Mouse (Mus musculus) ovary, postnatal 14 days (tissue): Measurements from ENCODE around the gene 2900011O08Rik.

Experiments
- DNase-seq: peaks from one replicate; pipeline ENCODE4 v3.0.0; 2022; ENCODE audit warnings: low spot score

The 2900011O08Rik gene

DNA sequence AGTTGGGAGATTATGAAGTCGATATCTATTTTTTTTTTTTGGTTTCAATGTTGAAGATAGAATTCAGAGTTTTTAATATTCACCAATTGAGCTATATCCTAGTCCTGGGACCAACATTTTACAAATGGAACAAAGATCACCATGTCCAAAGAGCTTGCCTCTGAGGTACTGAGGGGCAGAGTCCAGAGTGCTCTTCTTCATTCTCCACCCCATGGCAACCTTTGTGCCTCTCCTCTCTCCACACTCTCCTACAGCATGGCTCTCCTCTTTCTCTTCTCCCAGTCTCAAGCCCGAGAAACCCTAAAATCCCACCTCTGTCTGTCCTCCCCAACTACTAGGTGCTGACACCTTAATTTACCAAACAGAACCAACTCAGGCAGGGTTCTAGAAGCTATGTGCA lies 18.3 kb downstream of the 2900011O08Rik start:
- DNase-seq, result no peak

DNA sequence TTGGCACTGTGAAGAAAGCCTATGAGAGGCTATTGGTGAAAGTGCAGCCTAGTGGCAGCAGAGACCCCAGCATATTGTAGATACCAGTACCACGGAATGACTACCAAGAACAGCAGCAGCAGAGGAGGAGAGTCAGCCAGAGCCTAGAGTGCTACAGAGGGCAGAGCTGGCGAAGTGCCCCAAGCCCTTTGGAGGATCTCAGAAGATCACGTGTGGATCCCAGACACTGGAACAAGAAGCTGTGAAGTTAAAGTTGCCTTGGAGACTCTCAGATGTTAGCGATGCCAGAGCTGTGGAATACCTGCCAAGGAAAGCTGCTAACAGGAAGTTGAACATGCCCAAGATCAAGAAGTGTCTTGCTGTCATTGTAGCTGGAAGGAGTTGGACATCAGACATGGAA lies 18.9 kb downstream of the 2900011O08Rik start:
- DNase-seq, result no peak

DNA sequence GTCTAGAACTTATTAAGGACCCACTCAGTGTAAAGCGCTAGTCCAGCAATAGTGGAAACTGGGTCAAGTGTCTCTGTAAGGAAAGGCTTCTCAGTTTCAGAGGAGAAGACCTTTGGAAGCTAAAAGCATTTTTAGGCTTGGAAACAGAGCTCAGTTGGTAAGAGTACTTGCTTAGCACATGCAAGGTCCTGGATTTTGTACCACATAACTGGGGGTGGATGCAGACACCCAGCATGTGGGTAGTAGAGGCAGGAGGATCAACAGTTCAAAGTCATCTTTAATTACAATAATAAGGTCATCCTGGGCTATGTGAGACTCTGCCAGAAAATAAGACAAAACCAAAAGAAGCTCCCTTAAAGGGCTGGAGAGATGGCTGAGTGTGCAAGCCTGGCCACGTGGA lies 21.7 kb downstream of the 2900011O08Rik start:
- no peak for DNase-seq

GRCm38 (mm10) chr16:14008708-14009107 lies 22.3 kb downstream of the 2900011O08Rik start:
- no peak for DNase-seq

DNA sequence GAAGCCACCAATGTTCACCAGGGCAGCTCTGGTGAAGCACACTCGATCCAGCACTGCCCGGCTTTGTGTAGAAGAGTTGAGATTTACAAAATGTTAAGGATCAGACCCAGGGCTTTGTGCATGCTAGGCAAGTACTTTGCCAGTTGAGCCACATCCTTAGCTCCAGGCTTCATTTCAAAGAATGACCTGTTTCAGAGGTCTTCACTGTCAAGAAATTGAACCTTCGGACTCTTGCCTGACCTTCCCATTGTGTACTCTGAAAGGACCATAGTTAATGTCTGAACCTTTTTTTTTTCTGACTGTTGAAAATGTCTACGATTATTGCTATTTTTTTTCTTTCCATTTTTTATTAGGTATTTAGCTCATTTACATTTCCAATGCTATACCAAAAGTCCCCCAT lies 23.6 kb downstream of the 2900011O08Rik start:
- no peak for DNase-seq

GRCm38 (mm10) chr16:14017306-14017705 lies 30.9 kb downstream of the 2900011O08Rik start:
- no peak for DNase-seq

GRCm38 (mm10) chr16:14021166-14021822 lies 34.9 kb downstream of the 2900011O08Rik start:
- DNase-seq, result no peak

DNA sequence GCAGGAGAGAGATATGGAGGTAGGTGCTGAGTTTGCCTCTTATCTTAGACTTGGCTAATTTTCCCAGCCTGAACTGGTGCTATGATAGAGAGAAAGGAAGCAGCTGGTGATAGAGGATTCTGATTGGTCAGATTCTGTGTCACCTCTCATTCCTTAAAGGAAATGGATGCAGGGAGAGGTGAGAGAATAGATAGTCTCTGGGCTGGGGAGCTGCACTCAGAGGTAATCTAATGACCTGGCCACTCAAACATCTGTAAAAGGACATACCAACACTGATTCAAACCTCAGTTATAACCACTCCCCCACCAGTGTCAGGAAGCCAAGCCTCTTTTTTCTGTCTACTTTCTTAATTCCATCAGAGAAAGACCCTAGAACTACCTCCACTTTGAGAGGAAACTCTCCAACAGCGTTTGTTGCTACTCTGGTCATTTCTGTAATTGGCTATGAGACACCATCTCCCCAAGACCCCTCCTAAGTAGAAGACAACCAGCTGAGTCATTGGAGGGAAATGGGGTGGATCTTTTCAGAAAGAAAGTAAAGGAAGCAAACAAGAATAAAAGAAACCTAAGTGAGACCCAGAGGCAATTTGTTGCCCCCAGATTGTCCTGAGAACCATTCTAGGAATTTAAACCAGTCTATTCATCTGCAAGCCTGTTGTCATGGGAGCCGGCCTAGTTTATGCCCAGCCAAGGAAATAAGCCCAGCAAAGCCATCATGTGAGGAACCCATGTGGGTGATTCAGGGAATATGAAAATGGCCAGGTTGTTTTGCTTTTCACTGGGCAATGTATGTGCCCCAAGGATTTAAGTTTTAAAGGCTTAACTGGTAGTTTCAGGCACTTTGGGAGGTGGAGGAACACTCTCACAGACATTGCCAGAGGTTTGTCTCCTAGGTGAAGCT lies 38.9 kb downstream of the 2900011O08Rik start:
- no peak for DNase-seq

- no peak for DNase-seq
These were observed 42.7 kb downstream of the 2900011O08Rik start for GRCm38 (mm10) chr16:14029072-14029471.

DNA sequence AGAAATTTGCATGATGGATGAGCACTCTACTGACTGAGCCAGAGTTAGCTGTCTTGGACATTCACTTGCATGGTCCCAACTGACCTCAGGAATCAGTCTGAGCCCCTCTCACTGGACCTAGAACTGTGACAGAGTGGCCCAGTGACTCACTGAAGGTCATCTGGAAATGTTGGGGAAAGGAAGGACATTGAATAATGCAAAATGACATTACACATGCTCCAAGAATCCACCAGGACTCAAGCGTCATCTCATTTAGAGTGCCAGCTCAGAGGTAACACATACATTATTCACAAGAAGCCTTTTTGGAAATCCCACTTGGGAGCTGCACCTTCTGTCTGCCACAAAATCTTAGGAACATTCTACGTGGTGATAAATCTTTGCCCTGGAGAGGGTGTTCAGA lies 43.4 kb downstream of the 2900011O08Rik start:
- no peak for DNase-seq

GRCm38 (mm10) chr16:14030650-14031049 lies 44.2 kb downstream of the 2900011O08Rik start:
- DNase-seq, result no peak

GRCm38 (mm10) chr16:14033076-14033475 lies 46.7 kb downstream of the 2900011O08Rik start:
- no peak for DNase-seq

DNA sequence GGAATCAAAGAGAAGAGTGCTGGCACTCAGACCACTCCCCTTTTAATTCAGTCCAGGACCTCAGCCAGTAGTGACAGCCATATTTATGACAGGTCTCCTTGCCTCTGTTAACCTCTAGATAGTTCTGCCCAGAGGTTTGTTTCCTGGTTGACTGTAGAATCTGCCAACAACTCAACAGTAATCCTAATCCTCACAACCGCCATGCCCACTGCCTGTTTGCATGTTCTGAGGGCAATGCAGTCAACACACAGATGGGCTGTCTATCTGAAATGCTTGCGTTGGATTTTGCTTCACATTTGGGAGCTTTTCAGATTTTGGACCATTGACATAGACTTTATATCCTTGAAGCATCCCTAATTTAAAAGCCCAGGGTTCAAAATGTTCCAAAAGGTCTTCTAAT lies 56.0 kb downstream of the 2900011O08Rik start:
- DNase-seq, result no peak

GRCm38 (mm10) chr16:14044695-14045094 lies 58.3 kb downstream of the 2900011O08Rik start:
- no peak for DNase-seq

GRCm38 (mm10) chr16:14046224-14046756 lies 59.9 kb downstream of the 2900011O08Rik start:
- no peak for DNase-seq

- no peak for DNase-seq
These were observed 65.8 kb downstream of the 2900011O08Rik start for GRCm38 (mm10) chr16:14052221-14052620.

GRCm38 (mm10) chr16:14053116-14053515 lies 66.7 kb downstream of the 2900011O08Rik start:
- no peak for DNase-seq

GRCm38 (mm10) chr16:14055271-14055670 lies 68.9 kb downstream of the 2900011O08Rik start:
- no peak for DNase-seq

DNA sequence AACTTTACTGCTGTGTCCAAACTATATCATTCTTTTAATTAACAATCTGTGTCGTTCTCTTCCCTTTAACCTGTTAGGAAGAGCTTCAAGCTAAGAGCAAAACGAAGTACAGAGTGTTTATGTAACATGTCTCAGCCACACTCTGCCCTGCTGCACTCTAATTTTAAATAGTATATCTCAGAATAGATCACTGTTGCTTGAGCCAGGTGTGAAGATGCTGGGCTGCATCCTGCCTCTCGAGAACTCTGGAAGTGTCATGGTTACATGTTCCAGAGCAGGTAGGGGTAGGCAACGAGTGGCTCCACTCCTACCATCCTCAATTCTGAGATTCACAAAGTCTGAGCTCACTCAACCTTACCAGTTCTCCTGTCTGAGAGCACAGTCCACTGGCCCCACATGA lies 70.3 kb downstream of the 2900011O08Rik start:
- DNase-seq, result no peak

DNA sequence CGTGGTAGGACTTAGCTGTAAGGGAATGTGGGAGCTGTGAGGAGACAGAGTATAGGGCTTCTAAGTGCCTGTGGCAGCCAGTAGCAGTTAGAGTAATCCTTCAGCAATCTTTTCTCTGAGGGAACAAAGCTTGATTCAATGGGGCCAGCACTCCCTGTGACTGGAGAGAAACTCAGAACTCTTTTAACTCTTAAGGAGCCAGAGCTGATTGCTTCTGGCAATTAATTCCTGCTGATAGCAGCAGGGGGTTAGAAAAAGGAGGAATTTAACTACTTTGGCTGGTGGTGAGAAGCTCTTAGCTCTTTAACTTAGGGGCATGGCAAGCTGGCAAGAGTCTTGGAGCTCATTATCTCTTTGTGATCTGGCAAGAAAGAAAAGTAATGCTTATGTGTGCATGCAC lies 72.1 kb downstream of the 2900011O08Rik start:
- DNase-seq, result no peak

DNA sequence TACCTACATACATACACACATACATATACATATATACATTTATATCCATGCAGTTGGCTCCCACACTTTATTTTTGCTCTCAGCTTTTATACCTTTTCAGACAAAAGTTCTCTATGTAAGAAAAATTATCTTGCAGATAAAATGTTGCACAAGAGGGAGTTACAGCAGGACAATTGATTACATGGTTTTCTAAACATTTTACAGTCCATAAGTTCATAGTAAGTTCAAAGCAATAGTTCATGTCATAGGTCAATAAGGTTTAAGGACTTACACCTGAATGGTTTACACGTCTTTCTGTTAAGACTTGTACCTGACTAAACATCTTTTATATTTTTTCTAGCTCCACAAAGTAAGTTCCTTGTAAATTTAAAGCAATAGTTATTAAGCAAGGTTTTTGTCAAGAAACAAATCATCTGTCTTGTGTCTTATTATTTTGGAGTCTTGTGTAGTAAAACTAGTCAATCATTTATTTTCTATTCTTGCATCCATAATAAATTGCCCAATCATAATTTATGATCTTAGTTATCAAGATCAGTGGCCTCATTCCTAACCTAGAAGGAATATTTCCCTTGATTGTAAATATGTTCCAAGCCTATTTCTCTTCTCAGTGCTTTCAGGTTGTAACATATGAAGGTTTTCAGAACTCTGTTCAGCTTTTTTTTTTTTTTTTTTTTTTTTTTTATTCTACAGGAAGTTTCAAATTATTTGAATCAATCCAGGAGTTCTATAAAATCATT lies 72.9 kb downstream of the 2900011O08Rik start:
- no peak for DNase-seq

GRCm38 (mm10) chr16:14059869-14060268 lies 73.5 kb downstream of the 2900011O08Rik start:
- DNase-seq, result no peak
